Mouse (Mus musculus): ENCODE measurements around the gene Rhobtb3. TPM values are rescaled to one million over a fixed set of nuclear protein-coding genes. Genes with fewer than 3 reads are reported as not detected.

Gene Rhobtb3
- total and polyA plus RNA-seq, 3 experiments = 7.1 to 38.6 (median 23.7) TPM

GRCm38 (mm10) chr13:75865486-75866184 is 78.1 kb downstream of the Rhobtb3 start:
- TF ChIP-seq TAL1 (conservative IDR thresholded peaks at IDR 0.05; ENCODE audit: low read depth, low read length) (peak; percentile 94), GATA2 (IDR thresholded peaks at IDR 0.05; ENCODE audit: borderline replicate concordance, low read depth, low read length) (no peak), POLR2AphosphoS5 (IDR thresholded peaks at IDR 0.05; ENCODE audit: insufficient replicate concordance, low read depth, low read length) (no peak), CTCF (IDR thresholded peaks at IDR 0.05; ENCODE audit: low read depth, low read length) (no peak), GATA1 (IDR thresholded peaks at IDR 0.05; ENCODE audit: borderline replicate concordance, low read length) (no peak)
- Histone ChIP-seq H3K4me1 (ENCODE audit: insufficient read depth, low read depth, low read length) (peaks cover 30% of the 10 kb centered on the region), H3K36me3 (replicated peaks) (no peaks in the 10 kb centered on the region), H3K27me3 (ENCODE audit: insufficient read depth, low read length) (no peaks in the 10 kb centered on the region), H3K9me3 (replicated peaks) (no peaks in the 10 kb centered on the region), H3K4me3 (ENCODE audit: low read depth, low read length) (no peak overlapping the region; the same call in 1 of the 2 replicates)
- ATAC-seq (ENCODE audit: extremely low read depth, insufficient number of reproducible peaks, low FRiP score, poor library complexity, severe bottlenecking) (peak; percentile 100), DNase-seq (ENCODE audit: low spot score) (peak; percentile 51)

- no peak for DNase-seq (ENCODE audit: low spot score)
- Histone ChIP-seq H3K27me3 (ENCODE audit: insufficient read depth, low read length) (no peaks in the 10 kb centered on the region), H3K4me3 (ENCODE audit: low read depth, low read length) (no peak overlapping the region), H3K4me1 (ENCODE audit: insufficient read depth, low read depth, low read length) (peaks cover 15% of the 10 kb centered on the region), H3K36me3 (replicated peaks) (no peaks in the 10 kb centered on the region), H3K9me3 (replicated peaks) (no peaks in the 10 kb centered on the region)
- ATAC-seq (ENCODE audit: extremely low read depth, insufficient number of reproducible peaks, low FRiP score, poor library complexity, severe bottlenecking) = no peak
- TF ChIP-seq CTCF (IDR thresholded peaks at IDR 0.05; ENCODE audit: low read depth, low read length) (no peak), GATA2 (IDR thresholded peaks at IDR 0.05; ENCODE audit: borderline replicate concordance, low read depth, low read length) (no peak), POLR2AphosphoS5 (IDR thresholded peaks at IDR 0.05; ENCODE audit: insufficient replicate concordance, low read depth, low read length) (no peak), TAL1 (conservative IDR thresholded peaks at IDR 0.05; ENCODE audit: low read depth, low read length) (no peak), GATA1 (IDR thresholded peaks at IDR 0.05; ENCODE audit: borderline replicate concordance, low read length) (no peak)
These were observed 84.4 kb downstream of the Rhobtb3 start for GRCm38 (mm10) chr13:75859264-75859844.

- TF ChIP-seq GATA1 (IDR thresholded peaks at IDR 0.05; ENCODE audit: borderline replicate concordance, low read length) (no peak), CTCF (IDR thresholded peaks at IDR 0.05; ENCODE audit: low read depth, low read length) (no peak), GATA2 (IDR thresholded peaks at IDR 0.05; ENCODE audit: borderline replicate concordance, low read depth, low read length) (no peak)
- Histone ChIP-seq H3K27me3 (ENCODE audit: insufficient read depth, low read length) (no peaks in the 10 kb centered on the region), H3K9me3 (replicated peaks) (no peaks in the 10 kb centered on the region), H3K36me3 (replicated peaks) (peaks cover 19% of the 10 kb centered on the region), H3K4me3 (ENCODE audit: low read depth, low read length) (no peak overlapping the region), H3K4me1 (ENCODE audit: insufficient read depth, low read depth, low read length) (peaks cover 17% of the 10 kb centered on the region)
- DNase-seq (ENCODE audit: low spot score) (no peak), ATAC-seq (ENCODE audit: extremely low read depth, insufficient number of reproducible peaks, low FRiP score, poor library complexity, severe bottlenecking) (no peak)
These were observed 90.6 kb downstream of the Rhobtb3 start for GRCm38 (mm10) chr13:75853118-75853517.

- H3K4me1 ChIP-seq (ENCODE audit: insufficient read depth, low read depth, low read length) = peaks cover 20% of the 10 kb centered on the region
- no peak overlapping the region for H3K4me3 ChIP-seq (ENCODE audit: low read depth, low read length)
- ATAC-seq (ENCODE audit: extremely low read depth, insufficient number of reproducible peaks, low FRiP score, poor library complexity, severe bottlenecking) (no peak), DNase-seq (ENCODE audit: low spot score) (no peak)
- H3K9me3 ChIP-seq (replicated peaks) = no peaks in the 10 kb centered on the region
- H3K36me3 ChIP-seq (replicated peaks) = peaks cover 27% of the 10 kb centered on the region
- TF ChIP-seq POLR2AphosphoS5 (IDR thresholded peaks at IDR 0.05; ENCODE audit: insufficient replicate concordance, low read depth, low read length) = no peak
- TF ChIP-seq TAL1 (conservative IDR thresholded peaks at IDR 0.05; ENCODE audit: low read depth, low read length) = no peak
- TF ChIP-seq CTCF (IDR thresholded peaks at IDR 0.05; ENCODE audit: low read depth, low read length) = no peak
- H3K27me3 ChIP-seq (ENCODE audit: insufficient read depth, low read length) = no peaks in the 10 kb centered on the region
These were observed 91.7 kb downstream of the Rhobtb3 start for GRCm38 (mm10) chr13:75852027-75852426.

DNA sequence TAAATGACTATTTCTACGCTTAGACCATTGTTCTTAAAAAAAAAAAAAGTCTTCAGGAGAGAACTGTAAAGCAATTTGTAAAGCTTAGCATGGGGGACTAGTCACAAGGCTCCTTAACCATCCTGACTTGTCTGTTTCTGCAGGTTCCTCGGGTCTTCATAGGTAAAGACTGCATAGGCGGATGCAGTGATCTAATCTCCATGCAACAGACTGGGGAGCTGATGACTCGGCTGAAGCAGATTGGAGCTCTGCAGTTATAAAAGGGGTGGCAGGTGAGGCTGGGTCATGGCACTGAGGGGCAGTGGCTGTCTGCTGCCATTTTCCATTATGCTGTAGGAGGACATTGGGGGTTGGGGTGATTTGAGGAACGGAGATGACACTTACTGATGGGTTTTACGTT is 96.7 kb downstream of the Rhobtb3 start:
- peak; percentile 24; the same call in 1 of the 2 replicates for TF ChIP-seq TAL1 (conservative IDR thresholded peaks at IDR 0.05; ENCODE audit: low read depth, low read length)
- no peak for TF ChIP-seq CTCF (IDR thresholded peaks at IDR 0.05; ENCODE audit: low read depth, low read length)
- DNase-seq (ENCODE audit: low spot score) (no peak), ATAC-seq (ENCODE audit: extremely low read depth, insufficient number of reproducible peaks, low FRiP score, poor library complexity, severe bottlenecking) (peak; percentile 45)
- Histone ChIP-seq H3K9me3 (replicated peaks) (no peaks in the 10 kb centered on the region), H3K27me3 (ENCODE audit: insufficient read depth, low read length) (no peaks in the 10 kb centered on the region), H3K36me3 (replicated peaks) (peaks cover 36% of the 10 kb centered on the region), H3K4me3 (ENCODE audit: low read depth, low read length) (no peak overlapping the region; the same call in 1 of the 2 replicates), H3K4me1 (ENCODE audit: insufficient read depth, low read depth, low read length) (peaks cover 55% of the 10 kb centered on the region)

DNA sequence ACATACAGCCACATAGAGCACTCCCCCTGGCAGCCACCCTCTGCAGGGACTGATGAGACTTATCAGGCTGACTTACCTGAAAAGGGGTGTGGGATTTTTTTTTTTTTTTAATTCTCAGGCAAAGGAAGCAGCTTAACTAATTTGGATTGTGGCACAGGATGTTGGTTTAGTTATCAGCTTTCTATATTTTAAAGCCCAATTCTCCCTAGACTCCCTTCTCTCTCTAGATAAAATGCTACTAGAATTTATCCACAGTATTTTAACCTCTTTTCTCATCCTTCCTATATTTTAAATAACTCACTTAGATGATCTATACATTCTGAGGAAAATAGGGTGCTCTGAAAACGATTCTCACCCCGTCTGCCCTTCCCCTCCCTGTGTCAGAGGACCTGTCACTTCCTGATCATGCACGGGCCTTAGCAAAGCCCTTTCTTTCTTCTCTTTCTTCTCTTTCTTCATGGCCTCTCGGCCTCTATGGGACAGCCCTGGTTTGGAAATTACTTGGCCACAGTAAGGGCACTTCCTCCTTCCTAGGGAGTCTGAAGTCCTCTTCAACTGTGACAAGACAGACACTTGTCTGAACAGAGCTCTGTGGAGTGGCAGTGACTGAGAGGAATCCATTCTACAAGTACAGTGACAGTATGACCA is 98.1 kb downstream of the Rhobtb3 start:
- no peak overlapping the region for H3K4me3 ChIP-seq (ENCODE audit: low read depth, low read length)
- TF ChIP-seq GATA2 (IDR thresholded peaks at IDR 0.05; ENCODE audit: borderline replicate concordance, low read depth, low read length) (no peak), CTCF (IDR thresholded peaks at IDR 0.05; ENCODE audit: low read depth, low read length) (no peak), POLR2AphosphoS5 (IDR thresholded peaks at IDR 0.05; ENCODE audit: insufficient replicate concordance, low read depth, low read length) (no peak), TAL1 (conservative IDR thresholded peaks at IDR 0.05; ENCODE audit: low read depth, low read length) (no peak), GATA1 (IDR thresholded peaks at IDR 0.05; ENCODE audit: borderline replicate concordance, low read length) (no peak)
- no peaks in the 10 kb centered on the region for H3K27me3 ChIP-seq (ENCODE audit: insufficient read depth, low read length)
- H3K36me3 ChIP-seq (replicated peaks) = peaks cover 32% of the 10 kb centered on the region
- H3K9me3 ChIP-seq (replicated peaks) = no peaks in the 10 kb centered on the region
- ATAC-seq (ENCODE audit: extremely low read depth, insufficient number of reproducible peaks, low FRiP score, poor library complexity, severe bottlenecking) = 0 out of 2 replicates have a peak, but pooled peaks have one; percentile 9
- peaks cover 59% of the 10 kb centered on the region for H3K4me1 ChIP-seq (ENCODE audit: insufficient read depth, low read depth, low read length)
- no peak for DNase-seq (ENCODE audit: low spot score)

Data from G1E (cell line).